Mouse (Mus musculus) midbrain, embryonic 11.5 days (tissue): Measurements from ENCODE around the gene Fut1. TPM values are rescaled to one million over a fixed set of nuclear protein-coding genes. Genes with fewer than 3 reads are reported as not detected.
A peak's percentile ranks its signal among the peaks of the same experiment; 100 is the strongest.
"Not testable (repeated sequence)": the region's sequence is repeated elsewhere in the genome, so short reads cannot be mapped to it uniquely, and the experiment has no call there.

ENCODE experiments used
- ATAC-seq: fragments of 200-750 bp; cut with Nextera tagmentation; 2 replicates; pipeline ENCODE4 v1.8.0; 2017; ENCODE audit warnings: moderate TSS enrichment, moderate library complexity; ENCODE audit not compliant: low FRiP score
- DNase-seq: peaks from one replicate; pipeline ENCODE4 v3.0.0; 2015; ENCODE audit warnings: low spot score; ENCODE audit errors: missing footprints
- H3K27ac ChIP-seq: fragments of 300-500 bp; sonication (generic); 2 replicates; pipeline ENCODE4 v1.5.1; 2014; ENCODE audit warnings: low read depth, low read length
- H3K27me3 ChIP-seq: fragments of 300-500 bp; sonication (generic); 2 replicates; pipeline ENCODE4 v1.6.1; 2014; ENCODE audit warnings: mild to moderate bottlenecking, low read length, moderate library complexity, mixed read lengths; ENCODE audit not compliant: control insufficient read depth, insufficient read depth
- H3K36me3 ChIP-seq: fragments of 300-500 bp; sonication (generic); 2 replicates; pipeline ENCODE4 v1.6.1; 2014; ENCODE audit warnings: mild to moderate bottlenecking, low read length, moderate library complexity, mixed read lengths; ENCODE audit not compliant: control insufficient read depth, insufficient read depth
- H3K4me1 ChIP-seq: fragments of 300-500 bp; sonication (generic); 2 replicates; pipeline ENCODE4 v1.6.1; 2014; ENCODE audit warnings: low read length; ENCODE audit not compliant: control insufficient read depth, insufficient read depth
- H3K4me2 ChIP-seq: fragments of 300-500 bp; sonication (generic); 2 replicates; pipeline ENCODE4 v1.6.1; 2014; ENCODE audit warnings: mild to moderate bottlenecking, moderate library complexity
- H3K4me3 ChIP-seq: fragments of 300-500 bp; sonication (generic); 2 replicates; pipeline ENCODE4 v1.5.1; 2014; ENCODE audit warnings: low read depth, low read length
- H3K9ac ChIP-seq: fragments of 300-500 bp; sonication (generic); 2 replicates; pipeline ENCODE4 v1.6.1; 2014; ENCODE audit warnings: low read length
- H3K9me3 ChIP-seq: fragments of 300-500 bp; sonication (generic); 2 replicates; pipeline ENCODE4 v1.6.1; 2016; ENCODE audit warnings: low read length; ENCODE audit not compliant: control insufficient read depth
- WGBS: fragments of 180-500 bp; shearing (Covaris S2); extraction: QIAGEN DNeasy Blood & Tissue Kit; methylation state at CpG from one replicate; pipeline ENCODE4 v1.1.7; 2014; 5-methylcytosine and 5-hydroxymethylcytosine counted together
- polyA plus RNA-seq: library from polyadenylated mRNA; unstranded; fragments of >200 nt; fragmentation: Nextera tagmentation; extraction: Ambion mirVana; gene quantifications from 2 replicates; pipeline ENCODE4 v1.2.1, GENCODE M21; 2014

The Fut1 gene
- polyA plus RNA-seq, 1 experiment from 2014 or later: not detected

GRCm38 (mm10) chr7:45642503-45643255 is 25.6 kb downstream of the Fut1 start:
- 39% methylated on average over 16 of the region's 16 CpGs for whole genome bisulfite sequencing
- Histone ChIP-seq H3K4me1 (peaks cover 23% of the 10 kb centered on the region), H3K36me3 (no peaks in the 10 kb centered on the region), H3K9me3 (no peaks in the 10 kb centered on the region), H3K27me3 (no peaks in the 10 kb centered on the region), H3K27ac (peak overlapping the region; percentile 86), H3K9ac (peak overlapping the region; percentile 87), H3K4me2 (peak overlapping the region; percentile 87), H3K4me3 (peak overlapping the region; percentile 43)
- ATAC-seq (no peak), DNase-seq (no peak)

DNA sequence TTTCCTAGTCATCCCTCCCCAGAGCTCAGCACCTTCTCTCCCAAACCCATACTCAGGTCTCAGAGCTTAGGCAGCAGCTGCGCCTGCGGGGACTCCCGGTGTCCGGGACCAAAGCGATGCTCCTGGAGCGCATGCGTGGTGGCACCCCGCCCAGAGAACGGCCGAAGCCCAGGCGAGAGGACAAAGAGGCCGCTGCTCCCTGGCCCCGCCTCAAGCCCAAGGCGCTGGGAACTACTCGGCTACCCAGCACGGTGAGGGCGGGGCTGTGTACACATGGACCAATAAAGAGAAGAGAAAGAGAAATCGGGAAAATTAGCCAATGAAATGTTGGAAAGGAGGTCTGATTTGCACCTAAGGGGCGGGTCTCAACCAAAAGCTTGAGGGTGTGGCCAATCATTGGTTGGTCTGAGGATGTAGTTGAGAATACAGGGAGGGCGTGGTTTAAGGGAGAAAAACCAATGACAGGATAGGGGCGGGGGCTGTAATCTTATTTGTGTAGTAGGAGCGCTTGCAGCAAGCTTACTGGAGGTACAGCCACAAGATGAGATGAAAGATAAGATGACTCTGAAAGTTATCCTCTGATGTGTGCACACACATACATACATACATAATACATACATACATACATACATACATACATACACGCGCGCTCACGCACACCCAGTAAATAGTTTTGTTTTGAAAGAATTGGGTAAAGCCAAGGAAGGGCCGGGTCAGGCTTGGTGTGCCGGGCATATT is 26.5 kb downstream of the Fut1 start:
- peak; percentile 95 for ATAC-seq
- no peaks in the 10 kb centered on the region for H3K9me3 ChIP-seq
- peak overlapping the region; percentile 86 for H3K27ac ChIP-seq
- H3K27me3 ChIP-seq: no peaks in the 10 kb centered on the region
- peak overlapping the region; percentile 87 for H3K4me2 ChIP-seq
- peak overlapping the region; percentile 43 for H3K4me3 ChIP-seq
- H3K36me3 ChIP-seq: no peaks in the 10 kb centered on the region
- H3K4me1 ChIP-seq: peaks cover 17% of the 10 kb centered on the region
- under 1% methylated on average over 28 of the region's 28 CpGs for WGBS
- H3K9ac ChIP-seq: peak overlapping the region; percentile 87
- peak; percentile 100 for DNase-seq

DNA sequence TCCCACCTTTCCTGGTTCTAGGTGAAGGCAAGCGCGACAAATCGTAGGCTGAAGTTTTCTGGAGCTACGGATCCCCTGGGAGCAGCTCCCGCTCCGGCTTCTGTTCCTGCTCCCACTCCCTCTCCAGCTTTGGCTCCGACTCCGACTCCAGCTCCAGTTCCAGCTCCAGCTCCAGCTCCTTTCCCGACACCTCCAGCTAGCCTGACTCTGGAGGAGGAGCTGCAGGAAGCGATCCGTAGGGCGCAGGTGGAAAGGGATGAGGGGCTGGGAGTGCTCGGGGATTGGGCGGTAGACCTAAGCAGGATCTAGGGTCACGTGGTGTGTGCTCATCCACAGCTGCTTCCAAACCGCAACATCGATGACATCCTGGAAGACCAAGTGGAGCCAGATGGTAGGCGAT is 27.1 kb downstream of the Fut1 start:
- ATAC-seq (peak; percentile 45), DNase-seq (peak; percentile 95)
- Histone ChIP-seq H3K36me3 (no peaks in the 10 kb centered on the region), H3K9ac (peak overlapping the region; percentile 63), H3K27ac (peak overlapping the region; percentile 63), H3K4me1 (peaks cover 17% of the 10 kb centered on the region), H3K4me2 (peak overlapping the region; percentile 87), H3K9me3 (no peaks in the 10 kb centered on the region), H3K27me3 (no peaks in the 10 kb centered on the region), H3K4me3 (peak overlapping the region; percentile 33)
- 8% methylated on average over 18 of the region's 18 CpGs for WGBS

GRCm38 (mm10) chr7:45644872-45645590 is 27.9 kb downstream of the Fut1 start:
- peak overlapping the region; percentile 87 for H3K4me2 ChIP-seq
- H3K36me3 ChIP-seq: no peaks in the 10 kb centered on the region
- peaks cover 17% of the 10 kb centered on the region for H3K4me1 ChIP-seq
- DNase-seq (no peak), ATAC-seq (no peak)
- 0 out of 2 replicates have a peak overlapping the region, but pooled peaks have one; percentile 63 for H3K9ac ChIP-seq
- H3K27ac ChIP-seq: no peak overlapping the region; the same call in 1 of the 2 replicates
- peak overlapping the region; percentile 33; the same call in 1 of the 2 replicates for H3K4me3 ChIP-seq
- no peaks in the 10 kb centered on the region for H3K27me3 ChIP-seq
- no peaks in the 10 kb centered on the region for H3K9me3 ChIP-seq
- 74% methylated on average over 6 of the region's 6 CpGs for WGBS

- H3K27me3 ChIP-seq: no peaks in the 10 kb centered on the region
- no peak overlapping the region for H3K9ac ChIP-seq
- 73% methylated on average over 7 of the region's 7 CpGs for WGBS
- H3K4me2 ChIP-seq: no peak overlapping the region
- no peaks in the 10 kb centered on the region for H3K9me3 ChIP-seq
- ATAC-seq: no peak
- H3K4me3 ChIP-seq: no peak overlapping the region
- DNase-seq: no peak
- no peaks in the 10 kb centered on the region for H3K36me3 ChIP-seq
- H3K27ac ChIP-seq: no peak overlapping the region
- peaks cover 17% of the 10 kb centered on the region for H3K4me1 ChIP-seq
Observed at GRCm38 (mm10) chr7:45645591-45645971, 28.5 kb downstream of the Fut1 start.

GRCm38 (mm10) chr7:45646671-45647070 is 29.6 kb downstream of the Fut1 start:
- Histone ChIP-seq H3K4me2 (no peak overlapping the region), H3K27ac (no peak overlapping the region), H3K36me3 (no peaks in the 10 kb centered on the region), H3K9ac (no peak overlapping the region), H3K4me3 (no peak overlapping the region), H3K4me1 (peaks cover 17% of the 10 kb centered on the region), H3K9me3 (no peaks in the 10 kb centered on the region), H3K27me3 (no peaks in the 10 kb centered on the region)
- WGBS: 77% methylated on average over 4 of the region's 4 CpGs
- DNase-seq: no peak
- ATAC-seq: no peak

GRCm38 (mm10) chr7:45649351-45649750 is 32.3 kb downstream of the Fut1 start:
- no peak overlapping the region for H3K9ac ChIP-seq
- ATAC-seq (no peak), DNase-seq (no peak)
- H3K9me3 ChIP-seq: no peaks in the 10 kb centered on the region
- WGBS: 79% methylated on average over 8 of the region's 8 CpGs
- peaks cover 4% of the 10 kb centered on the region for H3K4me1 ChIP-seq
- H3K36me3 ChIP-seq: no peaks in the 10 kb centered on the region
- no peak overlapping the region for H3K4me3 ChIP-seq
- H3K4me2 ChIP-seq: no peak overlapping the region
- H3K27me3 ChIP-seq: no peaks in the 10 kb centered on the region
- no peak overlapping the region for H3K27ac ChIP-seq

DNA sequence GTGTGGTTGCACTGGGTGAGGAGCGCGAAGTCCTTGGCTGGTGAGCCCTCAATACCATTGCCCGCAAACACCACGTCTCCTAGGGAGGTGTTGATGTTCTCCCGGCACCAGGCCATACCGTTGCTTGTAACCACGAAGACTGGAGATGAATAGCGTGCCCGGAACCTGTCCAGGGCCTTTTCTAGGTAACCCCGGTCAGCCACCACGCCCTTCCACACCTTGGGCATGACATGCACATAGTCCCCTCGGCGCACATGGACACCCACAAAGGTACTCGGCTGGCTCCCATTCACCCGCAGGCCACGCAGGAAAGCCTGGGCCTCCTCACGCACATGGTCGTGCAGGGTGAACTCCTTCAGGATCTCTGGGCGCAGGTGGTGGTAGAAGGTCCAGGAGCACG is 33.4 kb downstream of the Fut1 start:
- H3K27me3 ChIP-seq, H3K9ac ChIP-seq, H3K4me1 ChIP-seq, H3K4me2 ChIP-seq, DNase-seq, H3K4me3 ChIP-seq, H3K27ac ChIP-seq, H3K9me3 ChIP-seq, ATAC-seq, H3K36me3 ChIP-seq: not testable (repeated sequence)
- WGBS: 94% methylated on average over 19 of the region's 20 CpGs
